ENCODE assay signal across 17 mouse cellular contexts in genomic region chr2:108764703-108765102, GRCm38 (mm10).
A peak's percentile ranks its signal among the peaks of the same experiment; 100 is the strongest.
DNase-seq lines count a peak whose midpoint lies in the region; ATAC-seq and TF ChIP-seq lines count a peak whose summit lies in the region.
"Had no signal": no experiment of that assay in that cellular context is flagged by ENCODE, and none has a peak within 500 bp of the region (broad histone marks: within the 10 kb centered on the region; RNA-seq: fewer than 3 reads in every experiment).

No protein-coding gene starts in this region.

- no peak overlapping the region for H3K27ac ChIP-seq in midbrain, embryonic 15.5 days
- H3K27ac ChIP-seq: embryonic facial prominence, embryonic 12.5 days; heart, embryonic 13.5 days; hindbrain, embryonic 12.5 days; liver, embryonic 13.5 days; macrophage had no signal

- H3K4me2 ChIP-seq in myocyte (ENCODE audit: low read depth): peak overlapping the region; percentile 25
- H3K4me2 ChIP-seq in midbrain, embryonic 15.5 days: no peak overlapping the region
- H3K4me2 ChIP-seq: embryonic facial prominence, embryonic 12.5 days; heart, embryonic 13.5 days; hindbrain, embryonic 12.5 days; liver, embryonic 13.5 days had no signal

- in situ Hi-C loops in Patski (cut with MboI; ENCODE audit: low pct_unique_long_range_greater_than_20kb): no loop called here

- H3K9me3 ChIP-seq in midbrain, embryonic 15.5 days: no peaks in the 10 kb centered on the region
- H3K9me3 ChIP-seq: embryonic facial prominence, embryonic 12.5 days; heart, embryonic 13.5 days; hindbrain, embryonic 12.5 days; liver, embryonic 13.5 days had no signal

- CTCF ChIA-PET in Patski (lab: Charles Lee): interaction anchor here (1.1 to 1.2 kb wide), 2 partner anchors 9 to 20 kb away, joined by 3 read pairs; no protein-coding TSS in a partner anchor

- no peaks in the 10 kb centered on the region for H3K4me1 ChIP-seq in midbrain, embryonic 15.5 days
- H3K4me1 ChIP-seq: embryonic facial prominence, embryonic 12.5 days; heart, embryonic 13.5 days; hindbrain, embryonic 12.5 days; liver, embryonic 13.5 days had no signal

- H3ac ChIP-seq in myocyte (ENCODE audit: control insufficient read depth, insufficient read length): no peak overlapping the region

- POLR2A ChIA-PET in Patski (lab: Charles Lee): no interaction called here

- H3K36me3 ChIP-seq in myocyte (ENCODE audit: control insufficient read depth, insufficient read depth): no peaks in the 10 kb centered on the region
- H3K36me3 ChIP-seq in midbrain, embryonic 15.5 days (replicated peaks): no peaks in the 10 kb centered on the region
- H3K36me3 ChIP-seq: embryonic facial prominence, embryonic 12.5 days; heart, embryonic 13.5 days; hindbrain, embryonic 12.5 days; liver, embryonic 13.5 days had no signal

- ATAC-seq in Patski: peak; percentile 47
- no peak for ATAC-seq in midbrain, embryonic 15.5 days (replicated peaks)
- ATAC-seq in monocyte, adult 5-6 weeks (replicated peaks; ENCODE audit: insufficient number of reproducible peaks, low FRiP score, low TSS enrichment, poor library complexity, severe bottlenecking): no peak
- ATAC-seq: activated CD4-positive, CD25-positive, alpha-beta regulatory T cell, adult 4 months; forebrain, embryonic 14.5 days had no signal

- no peaks in the 10 kb centered on the region for H3K79me2 ChIP-seq in myocyte (ENCODE audit: control insufficient read depth, insufficient read depth)

- no peak for TF ChIP-seq POLR2A in myocyte (IDR thresholded peaks at IDR 0.05; ENCODE audit: insufficient read length, low read depth)

- H3K4me3 ChIP-seq in myocyte: no peak overlapping the region
- H3K4me3 ChIP-seq in midbrain, embryonic 15.5 days: no peak overlapping the region
- H3K4me3 ChIP-seq: embryonic facial prominence, embryonic 12.5 days; heart, embryonic 13.5 days; hindbrain, embryonic 12.5 days; liver, embryonic 13.5 days had no signal

- no peaks in the 10 kb centered on the region for H3K27me3 ChIP-seq in Patski
- no peaks in the 10 kb centered on the region for H3K27me3 ChIP-seq in myocyte (ENCODE audit: control insufficient read depth, insufficient read depth, insufficient read length)
- no peaks in the 10 kb centered on the region for H3K27me3 ChIP-seq in midbrain, embryonic 15.5 days (replicated peaks)
- H3K27me3 ChIP-seq: embryonic facial prominence, embryonic 12.5 days; heart, embryonic 13.5 days; hindbrain, embryonic 12.5 days; liver, embryonic 13.5 days had no signal

- no peak for TF ChIP-seq CTCF in Patski (IDR thresholded peaks at IDR 0.05)

- 81% methylated on average over 4 of the region's 4 CpGs for WGBS in midbrain, embryonic 15.5 days

- peak; percentile 20 for DNase-seq in right cerebral cortex, adult 18-20 months
- DNase-seq in right cerebral cortex, postnatal 14 days: no peak
- DNase-seq in Patski (ENCODE audit: low read depth, low spot score): no peak
- peak; percentile 5 to 9 for DNase-seq in cerebellum, postnatal 10 days
- DNase-seq in layer of hippocampus, adult 9-11 months: no peak
- DNase-seq: gastrocnemius, postnatal 36 days; kidney, adult 2 months; liver, embryonic 13.5 days had no signal

- H3K9ac ChIP-seq in midbrain, embryonic 15.5 days: no peak overlapping the region
- H3K9ac ChIP-seq: embryonic facial prominence, embryonic 12.5 days; heart, embryonic 13.5 days; hindbrain, embryonic 12.5 days; liver, embryonic 13.5 days had no signal

TF ChIP-seq in myocyte, 11 proteins besides CTCF, POLR2A, EP300 and RAD21:
- no peak for TF ChIP-seq TCF3 (IDR thresholded peaks at IDR 0.05; ENCODE audit: insufficient read length, low read depth)
- no peak for TF ChIP-seq TCF12 (IDR thresholded peaks at IDR 0.05; ENCODE audit: insufficient read depth, poor library complexity, severe bottlenecking)
- no peak for TF ChIP-seq SRF (IDR thresholded peaks at IDR 0.05; ENCODE audit: control insufficient read depth, insufficient read length, low read depth)
- TF ChIP-seq CEBPB (IDR thresholded peaks at IDR 0.05; ENCODE audit: insufficient read depth, poor library complexity, severe bottlenecking): peak; percentile 66; the same call in 1 of the 2 replicates
- no peak for TF ChIP-seq REST (IDR thresholded peaks at IDR 0.05; ENCODE audit: insufficient read depth, insufficient read length)
- TF ChIP-seq MYOG (IDR thresholded peaks at IDR 0.05; ENCODE audit: control insufficient read depth in 1 of 3, insufficient read depth in 1 of 3, insufficient read length in 2 of 3, low read depth in 2 of 3): no peak

Comparison
In these comparisons a context has a peak if more than half of its experiments do, and no peak if none do; other contexts are left out.
1. DNase-seq: peak in right cerebral cortex, adult 18-20 months (single experiment) and cerebellum, postnatal 10 days (2 of 2); none in right cerebral cortex, postnatal 14 days (single experiment), Patski (single experiment) and layer of hippocampus, adult 9-11 months (single experiment).